Comparison of ENCODE assay signal across 8 mouse cellular contexts in genomic region chr3:107943239-107943990, GRCm38 (mm10). TPM values are rescaled to one million over a fixed set of nuclear protein-coding genes. Genes with fewer than 3 reads are reported as not detected.
DNase-seq lines count a peak whose midpoint lies in the region; ATAC-seq and TF ChIP-seq lines count a peak whose summit lies in the region.

Gene Gstm6 (minus strand): TSS chr3:107943749.

- ATAC-seq in inflammation-experienced regulatory T-cells, adult 6 months: no peak

- H3K4me3 ChIP-seq in layer of hippocampus, adult 2 months: peak within 1 kb of the TSS; percentile 30; the same call in 1 of the 2 replicates

- DNase-seq in adrenal gland, adult (ENCODE audit: inconsistent age in 2 of 2, low spot score in 1 of 2): peak; percentile 32 to 66
- DNase-seq in adrenal gland, postnatal 4 days (ENCODE audit: low spot score in 2 of 2): no peak
- peak; percentile 93 for DNase-seq in ZHBTc4 (ENCODE audit: low read depth, low spot score)
- peak; percentile 49 for DNase-seq in heart, postnatal 4 days
- peak; percentile 65 to 83 for DNase-seq in layer of hippocampus, adult 2 months (ENCODE audit: low spot score in 2 of 2)
- DNase-seq in lung, postnatal 14 days: peak; percentile 41
- DNase-seq in yolk sac, embryonic 10.5 days (ENCODE audit: low spot score): peak; percentile 58

- H3K27ac ChIP-seq in layer of hippocampus, adult 2 months: 0 out of 2 replicates have a peak within 1 kb of the TSS, but pooled peaks have one; percentile 36

- TF ChIP-seq CTCF in layer of hippocampus, adult 2 months (conservative IDR thresholded peaks at IDR 0.05): peak; percentile 82

RNA-seq across cellular contexts. Expression of gene Gstm6, which starts in this region (rescaled TPM):
- total RNA-seq in adrenal gland, postnatal 4 days (2021): 10 to 100 TPM in 1 of 2 experiments, 1 to 10 TPM in 1; 9.0 to 11.0 TPM
- 1 to 10 TPM; 4.1 to 4.5 TPM for total RNA-seq in heart, postnatal 4 days (2021)
- total RNA-seq in layer of hippocampus, adult 2 months (2021): 10 to 100 TPM; 16.6 to 19.5 TPM
- not detected for polyA plus RNA-seq in inflammation-experienced regulatory T-cells, adult 6 months (2017; shearing (Covaris generic))

Comparison
In these comparisons a context has a peak if more than half of its experiments do, and no peak if none do; other contexts are left out.
1. DNase-seq: peak in adrenal gland, adult (2 of 2), ZHBTc4 (single experiment), heart, postnatal 4 days (single experiment), layer of hippocampus, adult 2 months (2 of 2), lung, postnatal 14 days (single experiment) and yolk sac, embryonic 10.5 days (single experiment); none in adrenal gland, postnatal 4 days (0 of 2).